Mouse (Mus musculus): ENCODE measurements around the gene Gm20388.
A peak's percentile ranks its signal among the peaks of the same experiment; 100 is the strongest.
"Not testable (repeated sequence)": the region's sequence is repeated elsewhere in the genome, so short reads cannot be mapped to it uniquely, and the experiment has no call there.

Gene Gm20388

DNA sequence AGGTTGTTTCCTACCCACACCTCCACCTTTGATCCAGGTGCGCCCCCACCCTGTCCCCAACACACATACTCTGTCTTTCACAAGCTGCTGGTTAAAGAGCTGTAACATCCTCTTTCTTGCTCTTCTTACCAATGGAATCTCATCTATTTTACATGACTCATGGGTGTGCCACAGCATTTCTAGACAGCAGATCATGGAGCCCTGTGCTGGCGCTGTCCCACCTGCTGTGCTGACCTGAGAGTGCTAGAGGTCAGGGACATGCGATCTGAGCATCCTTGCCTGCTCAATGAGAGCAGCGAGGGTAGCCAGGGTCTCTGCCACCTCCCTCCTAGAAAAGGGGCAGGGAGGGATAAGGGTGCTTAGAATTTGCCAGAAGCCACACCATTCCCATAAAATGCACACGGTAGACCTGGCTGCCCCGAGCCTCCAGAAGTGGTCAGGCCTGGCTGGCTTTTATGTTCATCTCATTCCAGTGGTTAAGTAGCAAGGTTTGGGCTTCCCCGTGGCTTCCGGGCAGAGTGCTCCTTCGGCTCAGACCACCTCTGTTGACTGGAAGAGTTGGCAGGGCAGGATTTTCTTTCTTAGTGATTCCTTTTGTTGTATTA lies 3594.1 kb downstream of the Gm20388 start:
- DNase-seq (ENCODE audit: low spot score) = no peak

DNA sequence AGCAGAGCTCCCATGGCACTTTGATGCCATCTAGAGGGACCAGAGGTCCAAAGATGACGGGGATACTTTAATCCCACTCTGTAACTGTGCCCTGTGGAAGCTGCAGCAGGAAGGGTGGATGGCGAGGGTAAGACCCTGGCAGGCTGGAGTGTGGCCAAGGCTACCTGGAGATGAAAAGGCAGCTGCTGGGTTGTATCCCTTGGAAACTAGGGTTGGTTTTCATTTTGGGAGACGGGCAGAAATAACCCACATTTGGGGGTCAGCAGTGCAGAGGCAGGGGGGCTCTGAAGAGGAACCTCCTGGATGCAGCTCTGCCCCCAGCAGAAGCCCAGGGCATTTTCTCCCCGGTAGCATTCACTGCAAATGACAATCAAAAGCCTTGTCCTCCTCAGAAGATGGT lies 3594.6 kb downstream of the Gm20388 start:
- DNase-seq (ENCODE audit: low spot score) = no peak

DNA sequence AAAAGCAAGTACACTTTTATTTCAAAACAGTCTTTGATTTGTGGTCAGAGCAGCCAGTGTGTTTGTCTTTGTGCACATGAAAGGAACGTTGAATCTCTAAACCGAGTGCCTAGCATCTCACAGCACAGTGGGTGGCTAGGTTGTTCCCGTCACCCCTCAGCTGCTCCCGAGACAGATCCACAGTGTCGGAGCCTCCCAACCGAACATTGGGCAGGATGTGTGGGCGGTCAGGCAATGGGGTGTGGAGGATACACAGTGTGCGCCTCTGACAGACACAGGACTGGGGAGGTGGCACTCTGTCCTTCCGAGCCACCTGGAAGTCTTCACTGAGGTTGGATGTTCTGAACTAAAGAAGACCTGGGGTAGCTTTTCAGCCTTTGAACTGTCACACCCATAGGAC lies 3595.1 kb downstream of the Gm20388 start:
- DNase-seq (ENCODE audit: low spot score) = no peak

DNA sequence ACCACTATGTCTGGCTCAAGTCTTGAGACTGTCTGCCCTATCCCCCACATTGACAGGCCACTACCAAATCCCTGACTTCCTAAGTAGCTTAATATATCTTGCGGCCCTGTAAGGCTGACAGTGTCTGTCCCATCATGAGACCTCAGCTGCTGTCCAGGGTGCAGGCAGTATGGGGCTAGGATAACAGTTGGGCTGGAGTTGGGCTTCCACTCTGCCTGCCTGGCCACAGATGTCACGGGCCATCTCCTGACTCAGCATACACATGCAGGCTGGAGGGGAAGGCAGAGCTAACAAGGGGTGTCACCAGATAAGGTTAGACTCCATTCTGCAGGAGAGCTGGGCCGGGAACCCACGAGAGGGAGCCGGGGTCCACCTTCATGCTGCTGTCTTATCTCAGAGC lies 3596.5 kb downstream of the Gm20388 start:
- DNase-seq (ENCODE audit: low spot score) = no peak

DNA sequence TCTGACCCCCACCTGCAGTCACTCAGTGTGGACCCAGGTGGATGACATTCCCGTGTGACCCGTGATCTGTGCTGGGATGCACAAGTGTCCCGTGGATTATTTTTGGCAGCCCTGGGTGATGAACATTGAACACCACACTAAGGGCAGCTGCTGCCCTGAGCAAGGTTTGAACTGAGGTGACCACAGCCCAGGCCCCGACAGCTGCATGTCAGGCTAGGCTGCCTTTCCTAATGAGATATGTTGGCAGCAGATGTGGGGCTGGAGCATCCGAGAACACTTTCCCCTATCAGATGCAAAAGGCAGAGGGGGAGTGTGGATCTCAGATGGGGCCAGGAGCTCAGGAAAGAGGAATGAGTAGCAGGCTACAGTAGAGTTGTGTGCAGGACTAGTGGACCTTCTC lies 3600.2 kb downstream of the Gm20388 start:
- no peak for DNase-seq (ENCODE audit: low spot score)

DNA sequence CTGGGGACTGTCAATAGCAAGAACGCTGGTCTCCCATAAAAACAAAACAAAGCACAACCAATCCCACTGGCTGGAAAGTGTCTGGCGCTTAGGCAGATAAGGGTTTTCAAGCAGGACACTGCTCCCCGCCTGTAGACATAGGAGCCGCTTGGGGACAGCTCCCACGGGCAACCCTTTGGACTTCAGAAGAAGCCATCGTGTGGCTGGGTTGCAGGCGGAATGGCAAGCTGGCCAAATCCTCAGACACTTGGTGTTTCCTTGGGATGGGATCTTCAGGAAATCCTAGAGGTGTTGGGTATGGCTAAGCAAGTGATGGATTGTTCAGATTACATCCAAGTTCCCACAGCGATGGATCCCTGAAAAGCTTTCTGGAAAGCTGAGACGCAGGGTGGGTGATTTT lies 3603.5 kb downstream of the Gm20388 start:
- DNase-seq (ENCODE audit: low spot score) = no peak

DNA sequence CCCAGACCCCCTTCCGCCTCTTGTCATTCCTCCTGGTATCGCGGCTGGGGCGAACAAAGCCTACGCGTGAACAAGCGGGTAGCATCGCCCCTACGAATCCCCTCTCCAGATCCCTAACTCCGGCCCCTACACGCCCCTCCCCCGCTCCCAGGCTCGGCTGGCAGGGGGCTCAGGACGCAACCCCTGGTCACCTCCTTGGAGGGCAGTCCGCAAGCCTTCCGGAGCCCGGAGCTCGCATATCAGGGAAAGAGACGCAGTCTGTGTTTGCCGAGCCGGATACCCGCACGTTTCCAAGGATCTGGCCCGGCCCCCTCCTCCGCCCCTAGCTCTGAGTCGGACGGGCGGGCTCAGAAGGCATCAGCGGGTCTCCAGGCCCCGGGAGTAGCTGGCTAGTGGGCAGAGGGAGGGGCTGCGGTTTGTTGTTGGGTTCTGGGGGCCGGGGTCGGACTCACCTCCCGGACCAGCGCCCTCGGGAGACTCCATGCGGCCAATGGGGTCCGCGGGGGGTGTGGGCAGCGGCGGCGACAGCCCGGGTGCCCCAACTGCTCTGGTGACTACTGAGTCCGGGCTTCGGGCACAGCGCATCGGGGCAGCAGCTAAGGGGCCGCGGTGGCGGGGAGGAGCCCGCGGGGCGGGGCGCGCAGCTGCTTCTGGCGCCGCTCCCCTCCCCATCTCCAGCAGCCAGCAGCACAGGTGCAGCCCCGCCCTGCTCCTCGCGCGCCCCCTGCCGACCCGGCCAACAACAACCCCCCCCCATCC lies 3604.3 kb downstream of the Gm20388 start, which contains the start of gene Dbndd1:
Gene Dbndd1 (minus strand): TSS at position 683 of the 759 bp plus-strand sequence.
- DNase-seq (ENCODE audit: low spot score) = no peak

DNA sequence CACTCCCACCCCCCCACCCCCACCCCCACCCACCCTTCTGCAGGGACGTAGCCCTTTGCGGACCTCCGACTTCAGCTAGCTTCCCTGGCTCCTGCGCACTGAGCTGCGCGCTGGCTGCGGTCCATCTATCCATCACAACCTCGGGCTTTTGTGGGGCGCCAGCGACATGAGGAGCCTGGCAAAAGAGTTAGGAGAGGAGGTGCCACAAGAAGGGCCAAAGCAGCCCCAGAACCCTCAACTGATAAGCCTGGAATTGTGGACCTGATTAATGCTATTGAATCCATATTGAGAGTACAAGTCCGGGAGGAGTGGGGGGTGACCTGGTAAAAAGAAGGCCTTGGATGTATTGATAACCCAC lies 3604.9 kb downstream of the Gm20388 start:
- DNase-seq (ENCODE audit: low spot score) = no peak

DNA sequence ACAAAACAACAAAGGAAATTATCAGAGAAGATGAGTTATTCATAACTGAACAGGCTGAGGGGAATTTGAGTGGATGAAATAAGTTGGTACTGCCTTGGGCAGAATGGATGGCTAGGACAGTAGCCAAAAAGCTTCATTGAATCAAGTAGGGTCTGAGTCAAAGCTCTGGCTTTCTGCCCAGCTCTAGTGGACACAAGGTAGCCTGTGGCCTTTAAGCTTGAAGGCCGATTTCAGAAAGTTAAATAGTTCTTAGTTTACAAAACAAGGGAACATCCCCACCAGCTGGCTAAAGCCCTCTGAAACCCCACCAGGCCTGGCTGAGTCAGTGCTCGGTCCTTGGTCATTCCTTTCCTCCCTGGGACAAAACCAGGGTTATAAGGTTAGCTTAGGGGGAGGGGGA lies 3606.0 kb downstream of the Gm20388 start:
- DNase-seq (ENCODE audit: low spot score) = peak; percentile 57

DNA sequence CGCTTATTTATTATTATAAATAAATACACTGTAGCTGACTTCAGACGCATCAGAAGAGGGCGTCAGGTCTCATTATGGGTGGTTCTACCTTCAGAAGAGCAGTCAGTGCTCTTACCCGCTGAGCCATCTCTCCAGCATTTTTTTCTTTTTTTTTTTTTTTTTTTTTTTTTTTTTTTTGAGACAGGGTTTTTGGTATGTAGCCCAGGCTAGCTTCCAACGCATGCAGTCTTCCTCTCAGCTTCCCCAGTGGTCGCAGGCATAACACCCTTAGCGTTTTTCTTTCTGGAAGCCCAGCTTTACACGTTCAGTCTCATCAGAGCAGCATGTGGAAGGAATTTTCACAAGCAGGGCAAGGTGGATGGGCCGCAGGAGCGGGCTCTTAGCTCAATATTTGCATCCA lies 3607.5 kb downstream of the Gm20388 start:
- no peak for DNase-seq (ENCODE audit: low spot score)

DNA sequence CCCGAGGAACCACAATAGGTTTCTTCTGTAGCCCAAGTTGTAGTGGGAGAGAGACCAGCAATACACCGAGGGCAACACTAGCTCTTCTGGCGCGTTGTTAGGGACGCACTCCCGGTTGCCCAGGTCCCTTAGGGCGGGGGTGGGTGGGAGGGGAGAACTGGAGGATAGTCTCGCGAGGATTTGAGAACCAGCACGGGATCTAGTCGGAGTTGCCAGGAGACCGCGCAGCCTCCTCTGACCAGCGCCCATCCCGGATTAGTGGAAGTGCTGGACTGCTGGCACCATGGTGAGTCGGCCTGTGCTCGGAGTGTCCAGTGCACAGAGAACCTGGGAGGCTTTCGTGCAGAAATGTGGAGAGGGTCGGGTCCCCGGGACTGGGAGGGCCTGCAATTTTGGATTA lies 3608.0 kb downstream of the Gm20388 start, which contains the start of gene Gas8:
Gene Gas8 (plus strand): TSS at position 168 of the 400 bp plus-strand sequence.
- DNase-seq (ENCODE audit: low spot score) = peak; percentile 89

DNA sequence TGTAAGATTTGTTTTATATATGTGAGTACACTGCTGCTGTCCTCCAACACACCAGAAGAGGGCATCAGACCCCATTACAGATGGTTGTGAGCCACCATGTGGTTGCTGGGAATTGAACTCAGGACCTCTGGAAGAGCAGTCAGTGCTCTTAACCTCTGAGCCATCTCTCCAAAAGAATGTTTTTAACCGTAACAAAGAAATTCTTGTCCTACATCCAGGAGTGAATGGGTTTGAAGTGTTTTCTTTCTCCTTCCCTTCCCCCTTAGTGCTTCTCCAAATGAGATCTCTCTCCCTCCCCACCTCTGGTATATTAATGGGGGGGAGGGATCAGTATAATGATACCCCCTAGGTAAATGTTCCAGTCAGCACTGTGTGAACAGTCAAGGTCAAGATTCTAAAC lies 3609.4 kb downstream of the Gm20388 start:
- DNase-seq (ENCODE audit: low spot score) = not testable (repeated sequence)

DNA sequence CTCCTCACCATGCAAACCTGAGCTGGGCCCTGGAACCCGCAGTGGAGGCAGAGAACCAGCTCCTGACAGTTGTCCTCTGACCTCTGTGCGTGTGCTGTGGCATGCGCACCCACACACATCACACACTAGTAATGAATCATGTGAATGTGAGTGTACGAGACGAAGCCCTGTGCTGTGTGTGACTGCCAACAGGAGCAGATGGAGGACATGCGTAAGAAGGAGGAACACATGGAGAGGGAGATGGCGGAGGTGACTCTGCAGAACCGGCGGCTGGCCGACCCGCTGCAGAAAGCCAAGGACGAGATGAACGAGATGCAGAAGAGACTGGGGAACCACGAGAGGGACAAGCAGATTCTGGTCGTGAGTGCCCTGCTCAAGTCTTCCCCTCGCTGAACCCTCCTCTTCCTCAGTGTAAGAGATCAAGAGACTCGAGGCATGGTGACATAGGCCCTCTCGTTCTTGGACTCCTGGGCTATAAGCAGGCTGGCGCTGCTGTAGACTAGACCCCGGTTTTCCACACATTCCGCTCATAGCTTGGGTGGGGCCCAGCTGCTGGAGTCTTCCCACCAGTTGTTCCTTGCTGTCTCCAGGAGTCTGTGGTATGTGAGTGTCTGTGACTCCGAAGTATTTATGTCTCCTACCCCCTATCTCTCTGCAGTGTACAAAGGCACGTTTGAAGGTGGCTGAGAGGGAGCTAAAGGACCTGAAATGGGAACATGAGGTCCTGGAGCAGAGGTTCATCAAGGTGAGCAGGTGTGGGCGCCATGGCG lies 3617.3 kb downstream of the Gm20388 start:
- no peak for DNase-seq (ENCODE audit: low spot score)

DNA sequence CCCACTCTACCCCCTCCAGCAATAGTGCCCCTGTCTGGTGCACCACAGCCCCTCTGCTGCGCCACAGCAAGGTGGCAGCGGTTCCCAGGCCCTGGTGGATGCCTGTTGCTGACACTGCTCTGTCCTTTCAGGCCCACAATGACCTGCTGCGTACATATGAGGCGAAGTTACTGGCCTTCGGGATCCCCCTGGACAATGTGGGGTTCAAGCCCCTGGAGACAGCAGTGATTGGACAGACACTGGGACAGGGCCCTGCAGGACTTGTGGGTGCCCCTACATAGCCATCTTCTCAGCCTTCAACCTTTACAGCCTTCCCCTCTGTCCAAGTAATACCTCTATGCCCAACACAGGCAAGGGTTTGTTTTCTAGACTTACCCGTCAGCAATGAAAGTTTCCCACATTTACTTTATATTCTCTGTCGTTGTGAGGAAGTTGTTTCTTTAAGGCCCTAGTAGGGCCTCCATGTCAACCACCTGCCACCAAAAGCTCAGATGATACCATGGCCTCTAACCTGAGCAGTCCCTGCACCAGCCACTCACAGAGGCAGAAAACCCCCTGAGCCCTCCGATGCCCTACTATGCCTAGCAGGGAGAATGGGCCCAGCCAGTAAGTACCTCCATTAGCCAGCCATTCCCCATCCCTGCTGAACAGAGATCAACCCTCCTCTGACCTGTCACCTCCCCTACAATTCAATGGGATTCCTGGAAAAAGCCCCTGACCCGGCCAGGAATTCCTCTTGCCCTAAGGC lies 3625.8 kb downstream of the Gm20388 start:
- no peak for DNase-seq (ENCODE audit: low spot score)

DNA sequence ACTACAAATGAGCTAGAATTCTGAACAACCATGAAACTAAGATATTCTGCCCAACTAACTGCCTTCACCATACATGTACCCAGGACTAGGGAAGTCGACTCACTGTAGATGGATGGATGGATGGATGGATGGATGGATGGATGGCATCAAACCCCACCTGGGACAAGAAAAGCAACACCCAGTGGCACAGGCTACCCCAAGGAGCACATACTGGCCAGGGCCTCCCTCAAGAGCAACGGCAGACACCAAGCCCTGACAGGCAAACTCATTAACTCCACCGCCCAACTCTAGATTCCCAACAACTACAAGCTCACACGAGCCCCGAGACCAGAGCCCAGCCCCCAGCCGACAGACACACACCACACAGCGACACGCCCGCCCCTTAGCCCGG lies 3626.3 kb downstream of the Gm20388 start:
- no peak for DNase-seq (ENCODE audit: low spot score)

DNA sequence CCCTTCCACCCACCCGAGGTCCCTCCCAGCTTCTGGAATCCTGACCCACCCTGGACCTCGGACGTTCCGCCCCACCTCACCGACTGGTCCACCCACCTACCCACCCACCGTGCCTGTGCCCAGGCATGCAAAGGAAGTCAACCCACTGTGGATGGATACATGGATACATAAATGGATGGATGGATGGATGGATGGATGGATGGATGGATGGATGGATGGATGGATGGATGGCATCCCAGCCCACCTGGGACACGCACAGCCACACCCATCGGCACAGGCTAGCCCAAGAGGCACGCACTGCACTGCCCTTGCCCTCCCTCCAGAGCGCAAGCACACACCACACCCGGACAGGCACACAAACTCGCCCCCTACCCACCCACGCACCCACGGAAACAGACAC lies 3627.0 kb downstream of the Gm20388 start:
- DNase-seq (ENCODE audit: low spot score) = not testable (repeated sequence)

DNA sequence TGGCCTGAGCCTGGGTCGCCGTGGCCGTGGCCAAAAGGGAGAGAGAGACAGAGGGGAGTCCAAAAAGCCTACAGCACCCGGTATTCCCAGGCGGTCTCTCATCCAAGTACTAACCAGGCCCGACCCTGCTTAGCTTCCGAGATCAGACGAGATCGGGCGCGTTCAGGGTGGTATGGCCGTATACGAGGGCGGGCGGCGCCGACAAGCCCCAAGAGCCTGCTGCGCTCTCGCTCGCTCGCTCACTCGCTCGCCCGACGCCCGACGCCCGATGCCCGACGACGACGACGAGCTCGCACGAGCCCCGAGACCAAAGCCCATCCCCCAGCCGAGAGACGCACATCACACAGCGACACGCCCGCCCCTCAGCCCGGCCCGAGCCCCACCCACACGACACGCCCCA lies 3653.6 kb downstream of the Gm20388 start:
- not testable (repeated sequence) for DNase-seq (ENCODE audit: low spot score)

DNA sequence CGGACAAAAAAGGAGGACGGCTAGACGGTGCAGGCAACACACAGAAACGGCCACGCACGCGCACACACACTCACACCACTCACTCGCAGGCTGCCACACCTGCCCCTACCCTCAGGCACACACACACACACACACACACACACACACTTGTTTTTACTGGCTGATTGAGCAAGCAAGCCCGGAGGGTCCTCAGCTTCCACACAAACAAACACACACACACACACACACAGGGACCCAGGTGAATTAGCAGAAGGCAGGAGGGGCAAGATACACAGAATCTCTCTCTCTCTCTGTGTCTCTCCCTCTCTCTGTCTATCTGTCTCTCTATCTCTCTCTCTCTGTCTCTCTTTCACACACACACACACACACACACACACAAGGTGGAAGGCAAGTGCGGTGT lies 3664.7 kb downstream of the Gm20388 start:
- not testable (repeated sequence) for DNase-seq (ENCODE audit: low spot score)

DNA sequence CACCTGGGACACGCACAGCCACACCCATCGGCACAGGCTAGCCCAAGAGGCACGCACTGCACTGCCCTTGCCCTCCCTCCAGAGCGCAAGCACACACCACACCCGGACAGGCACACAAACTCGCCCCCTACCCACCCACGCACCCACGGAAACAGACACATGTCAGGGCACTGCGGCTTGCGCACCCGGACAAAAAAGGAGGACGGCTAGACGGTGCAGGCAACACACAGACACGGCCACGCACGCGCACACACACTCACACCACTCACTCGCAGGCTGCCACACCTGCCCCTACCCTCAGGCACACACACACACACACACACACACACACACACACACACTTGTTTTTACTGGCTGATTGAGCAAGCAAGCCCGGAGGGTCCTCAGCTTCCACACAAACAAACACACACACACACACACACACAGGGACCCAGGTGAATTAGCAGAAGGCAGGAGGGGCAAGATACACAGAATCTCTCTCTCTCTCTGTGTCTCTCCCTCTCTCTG lies 3690.1 kb downstream of the Gm20388 start:
- not testable (repeated sequence) for DNase-seq (ENCODE audit: low spot score)

DNA sequence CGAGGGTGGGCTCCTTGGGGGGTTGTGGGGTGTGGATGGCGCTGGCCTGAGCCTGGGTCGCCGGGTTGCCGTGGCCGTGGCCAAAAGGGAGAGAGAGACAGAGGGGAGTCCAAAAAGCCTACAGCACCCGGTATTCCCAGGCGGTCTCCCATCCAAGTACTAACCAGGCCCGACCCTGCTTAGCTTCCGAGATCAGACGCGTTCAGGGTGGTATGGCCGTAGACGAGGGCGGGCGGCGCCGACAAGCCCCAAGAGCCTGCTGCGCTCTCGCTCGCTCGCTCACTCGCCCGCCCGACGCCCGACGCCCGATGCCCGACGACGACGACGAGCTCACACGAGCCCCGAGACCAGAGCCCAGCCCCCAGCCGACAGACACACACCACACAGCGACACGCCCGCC lies 3690.8 kb downstream of the Gm20388 start:
- not testable (repeated sequence) for DNase-seq (ENCODE audit: low spot score)

DNA sequence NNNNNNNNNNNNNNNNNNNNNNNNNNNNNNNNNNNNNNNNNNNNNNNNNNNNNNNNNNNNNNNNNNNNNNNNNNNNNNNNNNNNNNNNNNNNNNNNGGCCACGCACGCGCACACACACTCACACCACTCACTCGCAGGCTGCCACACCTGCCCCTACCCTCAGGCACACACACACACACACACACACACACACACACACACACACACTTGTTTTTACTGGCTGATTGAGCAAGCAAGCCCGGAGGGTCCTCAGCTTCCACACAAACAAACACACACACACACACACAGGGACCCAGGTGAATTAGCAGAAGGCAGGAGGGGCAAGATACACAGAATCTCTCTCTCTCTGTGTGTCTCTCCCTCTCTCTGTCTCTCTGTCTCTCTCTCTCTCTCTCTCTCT lies 3702.0 kb downstream of the Gm20388 start:
- DNase-seq (ENCODE audit: low spot score) = not testable (repeated sequence)

DNA sequence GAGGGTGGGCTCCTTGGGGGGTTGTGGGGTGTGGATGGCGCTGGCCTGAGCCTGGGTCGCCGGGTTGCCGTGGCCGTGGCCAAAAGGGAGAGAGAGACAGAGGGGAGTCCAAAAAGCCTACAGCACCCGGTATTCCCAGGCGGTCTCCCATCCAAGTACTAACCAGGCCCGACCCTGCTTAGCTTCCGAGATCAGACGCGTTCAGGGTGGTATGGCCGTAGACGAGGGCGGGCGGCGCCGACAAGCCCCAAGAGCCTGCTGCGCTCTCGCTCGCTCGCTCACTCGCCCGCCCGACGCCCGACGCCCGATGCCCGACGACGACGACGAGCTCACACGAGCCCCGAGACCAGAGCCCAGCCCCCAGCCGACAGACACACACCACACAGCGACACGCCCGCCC lies 3712.9 kb downstream of the Gm20388 start:
- DNase-seq (ENCODE audit: low spot score) = not testable (repeated sequence)

All from adipocyte (in vitro differentiated cells).